Mouse (Mus musculus) thymus, adult 18-20 months (tissue): ENCODE measurements around the gene Scrt2.

Source experiments
- DNase-seq, 2 experiments: peaks; one replicate each; pipeline ENCODE4 v3.0.0; 2022; ENCODE audit warnings: mixed read lengths in 2 of 2

Gene Scrt2

GRCm38 (mm10) chr2:152082456-152083285, 1.3 kb downstream of the Scrt2 start:
- DNase-seq = no peak

- DNase-seq = no peak
These were observed 2.1 kb downstream of the Scrt2 start for GRCm38 (mm10) chr2:152083411-152083810.

DNA sequence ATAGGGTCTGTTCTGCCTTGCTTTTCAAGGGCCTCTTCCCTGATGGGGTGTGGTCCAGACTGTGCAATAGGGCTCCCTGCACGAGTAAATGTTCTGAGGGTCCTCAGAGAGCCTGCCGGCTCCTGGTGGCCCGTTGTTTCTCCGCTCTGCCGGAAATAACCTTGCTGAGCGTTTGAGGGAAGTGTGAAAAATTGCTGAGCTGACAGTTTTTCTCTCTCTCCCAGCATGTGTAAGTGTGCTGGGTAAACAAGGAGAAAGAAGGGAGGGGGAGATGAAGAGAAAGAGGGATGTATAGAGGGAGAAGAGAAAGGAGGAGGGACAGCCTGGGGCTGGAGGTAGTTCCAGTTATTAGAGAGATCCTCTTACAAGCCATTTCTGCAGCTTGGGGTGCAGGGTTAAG, 3.0 kb downstream of the Scrt2 start:
- no peak for DNase-seq

GRCm38 (mm10) chr2:152085414-152085813, 4.1 kb downstream of the Scrt2 start:
- no peak for DNase-seq

DNA sequence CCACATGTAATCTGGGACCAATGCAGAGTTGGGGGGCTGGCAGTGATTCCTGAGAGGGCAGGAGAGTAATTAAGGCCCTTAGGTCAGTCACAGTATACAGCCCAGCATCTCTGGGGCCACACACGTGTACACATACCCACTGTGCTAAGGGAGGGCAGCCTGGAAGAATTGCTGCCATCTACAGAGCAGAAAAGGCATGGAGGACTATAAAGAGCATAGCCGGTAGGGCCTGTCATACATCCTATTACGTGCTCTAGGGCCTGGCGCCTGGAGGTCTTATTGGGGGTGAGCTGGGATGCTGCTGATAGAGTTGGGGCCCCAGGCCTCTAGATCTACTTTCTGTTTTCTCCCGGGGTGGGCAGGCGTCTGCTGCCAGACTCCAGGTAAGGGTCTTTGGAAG, 5.1 kb downstream of the Scrt2 start:
- DNase-seq = no peak

DNA sequence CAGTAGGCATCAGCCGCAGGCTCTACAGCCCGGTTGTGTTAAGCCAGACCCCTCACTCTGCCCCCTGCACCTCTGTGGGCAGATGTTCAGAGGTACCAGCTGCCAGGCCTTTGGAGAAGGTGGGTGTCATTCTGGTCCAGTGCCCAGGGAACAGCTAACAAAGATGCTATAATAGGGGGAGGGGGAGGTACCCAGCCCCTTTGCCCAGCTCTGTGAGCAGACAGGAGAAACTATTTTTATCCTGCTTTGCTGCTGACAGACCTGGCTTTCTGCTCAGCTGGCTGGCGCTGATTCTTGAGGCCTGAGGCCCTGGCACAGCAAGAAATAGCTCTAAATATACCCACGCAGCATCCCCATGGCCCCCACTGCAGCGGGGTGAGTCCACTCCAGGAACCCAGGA, 5.8 kb downstream of the Scrt2 start:
- no peak for DNase-seq

DNA sequence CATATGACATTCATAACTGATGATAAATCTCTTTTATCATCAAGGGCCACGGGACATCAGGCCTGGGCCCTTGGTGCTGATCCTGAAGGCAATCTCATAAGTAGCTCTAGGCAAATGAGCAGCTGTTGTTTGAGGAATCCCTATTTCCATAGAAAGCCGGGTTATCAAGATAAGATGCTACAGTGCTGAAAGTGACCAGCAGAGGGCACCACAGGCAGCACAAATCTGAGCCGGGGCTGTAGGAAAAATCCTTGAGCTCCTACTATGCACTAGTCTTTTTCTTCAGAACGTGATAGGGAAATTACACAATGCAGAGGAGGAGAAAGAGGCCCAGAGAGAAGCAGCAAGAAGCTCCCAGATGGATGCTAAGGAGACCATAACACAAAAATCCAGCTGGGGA, 7.7 kb downstream of the Scrt2 start:
- no peak for DNase-seq

DNA sequence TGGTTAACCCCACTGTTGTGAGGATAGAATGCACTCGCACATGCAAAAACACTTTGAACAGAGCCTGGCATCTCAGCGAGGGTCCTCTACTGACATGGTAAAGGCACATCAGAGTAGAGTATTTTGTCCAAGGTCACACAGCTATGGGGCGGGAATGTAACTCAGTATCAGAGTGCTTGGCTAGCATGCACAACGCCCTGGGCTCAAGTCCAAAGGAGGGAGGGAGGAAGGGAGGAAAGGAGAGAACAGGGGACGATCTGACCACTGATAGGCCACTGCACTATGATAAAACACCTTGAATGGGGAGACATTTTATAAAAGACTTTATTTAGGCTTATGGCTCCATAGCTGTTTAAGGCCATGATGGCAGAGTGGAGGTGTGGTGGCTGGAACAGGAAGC, 8.3 kb downstream of the Scrt2 start:
- DNase-seq = no peak

DNA sequence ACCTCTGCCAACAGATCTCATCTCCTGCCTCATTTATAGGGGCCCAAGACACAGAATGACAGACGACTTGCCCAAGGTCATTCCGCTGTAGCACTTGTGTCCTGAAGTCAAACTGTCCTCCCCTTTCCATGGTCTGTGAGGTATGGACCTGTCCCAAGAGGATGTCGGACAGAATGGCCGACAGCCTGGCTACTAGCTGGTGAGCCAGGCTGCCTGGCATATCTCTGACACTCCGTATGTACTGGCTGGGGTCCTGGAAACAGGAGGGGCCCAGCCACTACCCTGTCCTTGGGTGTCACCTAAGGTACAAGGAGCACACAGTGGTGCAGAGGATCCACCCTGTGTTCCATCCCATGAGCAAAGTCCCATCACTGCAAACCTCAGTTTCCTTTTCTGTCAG, 9.2 kb downstream of the Scrt2 start:
- no peak for DNase-seq

DNA sequence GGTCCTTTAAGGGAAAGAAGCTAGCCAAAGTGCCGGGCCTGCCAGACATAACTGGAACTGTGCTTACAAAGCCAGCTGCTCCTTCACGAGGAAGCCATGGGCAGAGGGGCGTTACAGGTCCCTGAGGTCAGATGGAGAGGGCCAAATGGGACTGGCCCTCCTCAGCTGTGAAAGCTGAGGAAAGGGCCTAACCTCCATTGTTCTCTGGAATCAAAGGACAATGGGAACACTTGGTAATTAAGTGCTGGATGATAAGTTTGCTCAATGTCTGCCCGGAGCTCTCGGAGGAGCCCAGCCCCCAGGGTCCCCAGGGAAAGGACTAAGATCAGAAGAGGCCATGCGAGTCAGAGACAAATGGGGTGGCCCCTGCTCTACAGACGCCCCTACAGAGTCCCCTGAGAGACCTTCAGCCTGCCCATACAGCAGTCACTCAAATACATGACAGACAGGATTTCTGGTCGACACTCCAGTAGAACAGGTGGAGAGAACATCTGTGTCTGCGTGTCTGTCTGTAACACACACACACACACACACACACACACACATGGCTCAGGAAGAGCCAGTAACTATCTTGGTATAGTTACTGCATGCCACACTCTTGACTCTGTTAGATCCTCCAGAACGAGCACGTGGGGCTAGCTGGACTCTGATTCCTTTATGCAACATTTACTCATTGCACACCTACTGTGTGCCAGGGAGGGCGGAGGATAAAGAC, 10.2 kb downstream of the Scrt2 start:
- no peak for DNase-seq

- DNase-seq = no peak
These were observed 11.6 kb downstream of the Scrt2 start for GRCm38 (mm10) chr2:152092927-152093326.

DNA sequence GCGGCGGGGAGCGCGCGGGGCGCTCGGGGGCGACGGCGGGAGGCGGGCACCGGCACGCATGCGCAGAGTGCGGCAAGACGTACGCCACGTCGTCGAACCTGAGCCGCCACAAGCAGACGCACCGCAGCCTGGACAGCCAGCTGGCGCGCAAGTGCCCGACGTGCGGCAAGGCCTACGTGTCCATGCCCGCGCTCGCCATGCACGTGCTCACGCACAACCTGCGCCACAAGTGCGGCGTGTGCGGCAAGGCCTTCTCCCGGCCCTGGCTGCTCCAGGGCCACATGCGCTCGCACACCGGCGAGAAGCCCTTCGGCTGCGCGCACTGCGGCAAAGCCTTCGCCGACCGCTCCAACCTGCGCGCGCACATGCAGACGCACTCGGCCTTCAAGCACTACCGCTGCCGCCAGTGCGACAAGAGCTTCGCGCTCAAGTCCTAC, 12.0 kb downstream of the Scrt2 start:
- no peak for DNase-seq

DNA sequence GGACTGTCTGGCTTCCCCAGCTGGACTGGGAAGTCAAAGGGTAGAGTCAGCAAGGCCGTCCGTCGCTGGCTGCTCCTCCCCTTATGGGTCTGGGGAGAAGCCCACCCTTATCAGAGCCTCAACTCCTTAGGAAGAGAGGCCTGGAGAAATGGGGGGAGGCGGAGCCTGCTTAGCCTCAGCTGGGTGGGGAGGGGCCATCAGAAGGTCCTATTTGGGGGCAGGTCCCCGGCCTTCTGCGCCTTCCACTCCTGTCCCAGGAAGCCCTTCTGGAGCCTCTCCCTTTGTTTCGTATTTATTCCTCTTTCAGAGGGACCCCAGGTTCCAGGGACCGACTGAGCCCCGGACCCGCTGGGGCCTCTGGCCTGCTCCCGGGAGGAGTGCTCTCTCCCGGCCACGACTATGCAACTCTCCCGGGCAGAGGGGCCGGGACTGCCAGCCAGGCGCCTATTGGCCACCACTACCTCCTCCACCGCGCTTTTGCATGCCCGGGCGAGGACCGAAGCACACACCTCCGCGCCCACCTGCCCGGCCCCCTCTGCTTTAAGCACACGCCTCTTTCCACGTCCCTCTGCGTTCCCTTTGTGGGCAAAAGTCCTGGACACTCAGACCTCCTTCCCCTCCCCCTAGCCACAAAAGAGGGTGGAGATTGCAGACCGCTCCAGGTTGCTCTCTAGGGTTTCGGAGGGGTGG, 13.7 kb downstream of the Scrt2 start:
- no peak for DNase-seq

DNA sequence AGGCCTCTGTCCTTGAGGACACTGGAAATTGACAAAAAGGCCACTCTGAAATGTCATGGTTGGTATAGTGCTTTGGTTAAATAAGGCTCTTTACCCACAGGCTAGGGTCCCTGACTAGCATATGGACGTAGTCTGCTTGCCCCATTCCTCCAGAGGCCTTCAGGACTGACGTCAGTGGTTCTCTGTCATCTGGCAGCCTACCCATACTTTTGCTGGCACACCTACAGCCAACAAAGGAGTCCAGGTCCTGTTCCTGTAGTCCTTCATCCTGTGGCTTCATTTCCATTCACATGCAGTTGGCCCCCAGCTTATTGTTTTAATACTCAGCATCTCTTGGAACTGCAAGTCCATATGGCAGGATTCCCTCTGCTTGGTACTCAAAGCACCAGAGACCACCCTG, 15.6 kb downstream of the Scrt2 start:
- DNase-seq = no peak

DNA sequence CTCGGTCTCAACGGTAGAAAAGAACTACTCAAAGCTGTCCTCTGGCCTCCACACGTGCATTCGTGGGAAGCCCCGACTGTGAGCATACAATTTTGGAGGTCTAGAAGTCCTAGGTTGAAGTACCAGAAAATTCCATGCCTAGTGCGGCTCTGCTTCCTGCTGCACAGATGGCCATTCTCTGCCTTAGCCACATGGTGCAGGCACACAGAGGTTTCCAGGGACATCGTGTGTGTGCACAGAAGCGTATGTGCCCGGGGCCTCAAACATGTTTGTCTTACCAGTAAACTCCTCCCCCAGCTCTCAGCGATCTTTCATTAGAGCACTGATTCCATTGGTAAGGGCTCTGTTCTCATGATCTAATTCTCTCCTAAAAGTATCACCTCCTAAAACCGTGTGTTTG, 16.6 kb downstream of the Scrt2 start:
- DNase-seq = no peak

DNA sequence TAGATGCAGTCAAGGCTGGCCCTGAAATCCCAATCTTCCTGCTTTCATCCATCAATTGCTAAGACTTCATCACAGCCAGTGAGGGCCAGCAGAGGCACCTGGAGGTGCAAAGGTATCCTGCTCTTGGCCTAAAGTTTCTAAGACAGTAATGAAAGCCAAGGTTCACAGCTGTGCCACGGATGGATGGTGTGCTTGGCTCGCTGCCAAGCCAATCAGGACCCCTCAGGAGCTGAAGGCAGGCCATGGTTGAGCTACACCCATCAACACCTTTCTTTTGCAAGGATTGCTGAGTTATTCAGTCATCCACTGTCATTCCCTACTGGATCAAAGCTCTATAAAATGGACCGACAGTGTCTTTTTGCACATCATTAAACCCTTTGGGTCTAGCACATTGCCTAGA, 18.2 kb downstream of the Scrt2 start:
- no peak for DNase-seq

DNA sequence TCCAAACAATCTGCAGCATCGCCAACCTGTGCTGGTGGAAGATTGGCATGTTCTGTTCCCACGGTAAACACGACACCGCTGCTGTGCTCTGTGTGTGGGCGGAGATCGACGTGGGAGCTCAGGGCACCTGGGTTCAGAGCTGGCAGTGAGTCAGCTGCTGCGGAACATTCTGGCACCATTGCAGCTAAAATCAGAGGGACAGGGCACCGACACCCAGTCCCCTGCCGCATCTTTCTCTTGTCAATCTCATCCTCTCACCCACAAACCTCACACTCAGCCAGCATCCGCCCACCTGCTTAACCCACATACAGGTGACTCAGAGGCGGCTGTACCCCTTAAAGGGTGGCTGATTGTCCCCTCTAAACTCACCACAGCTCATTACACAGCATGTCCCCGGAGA, 20.4 kb downstream of the Scrt2 start:
- DNase-seq = no peak

- no peak for DNase-seq
These were observed 21.0 kb downstream of the Scrt2 start for GRCm38 (mm10) chr2:152102369-152102768.

DNA sequence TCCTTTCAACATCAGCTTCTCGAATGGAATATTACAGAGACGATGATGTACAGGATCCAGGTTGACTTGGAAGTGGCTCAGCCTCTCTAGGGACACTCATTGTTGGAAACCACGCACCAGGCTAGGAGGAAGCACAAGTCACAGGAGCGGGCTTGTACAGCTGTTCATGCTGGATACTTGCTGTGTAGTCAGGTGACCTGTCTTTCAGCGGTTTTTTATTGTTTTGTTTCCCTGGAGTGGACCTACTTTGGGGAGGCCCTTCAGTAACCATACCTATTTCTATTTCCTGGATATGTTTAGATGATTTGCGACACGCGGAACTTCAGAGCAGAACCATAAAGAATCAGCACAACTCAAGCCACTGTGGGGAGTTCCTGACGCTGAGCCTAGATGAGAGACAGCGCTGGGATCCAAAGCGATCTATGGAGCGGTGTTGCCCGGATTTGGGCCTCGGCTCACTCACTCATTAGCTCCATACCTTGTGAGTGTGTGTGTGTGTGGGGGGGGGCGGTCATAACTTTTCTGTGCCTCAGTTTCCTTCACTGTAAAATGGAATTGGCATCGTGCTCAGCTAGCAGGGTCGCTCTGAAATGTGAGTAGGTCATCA, 23.5 kb downstream of the Scrt2 start:
- DNase-seq = no peak

GRCm38 (mm10) chr2:152105318-152106224, 24.2 kb downstream of the Scrt2 start, which contains the start of gene Srxn1:
Srxn1 (plus strand) TSS chr2:152105516.
- DNase-seq = peak; percentile 16 to 32

DNA sequence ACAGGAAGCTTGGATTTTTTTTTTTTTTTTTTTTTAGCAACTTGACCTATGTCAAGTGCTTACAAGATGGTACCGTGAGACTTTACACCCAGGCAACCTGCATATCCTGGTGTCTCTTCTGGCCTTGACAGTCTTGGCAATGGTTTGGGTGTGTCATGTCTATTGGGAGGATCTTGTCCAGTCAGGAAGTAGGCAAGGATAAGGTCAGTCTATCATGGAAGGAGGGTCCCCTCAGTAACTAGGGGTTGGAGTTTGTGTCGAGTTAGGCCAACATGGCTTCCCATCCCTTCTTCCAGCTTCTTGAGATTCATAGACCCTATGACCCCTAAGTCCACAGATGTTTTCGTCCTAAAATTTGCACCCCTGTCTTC, 24.9 kb downstream of the Scrt2 start:
- no peak for DNase-seq

GRCm38 (mm10) chr2:152106597-152106996, 25.3 kb downstream of the Scrt2 start:
- no peak for DNase-seq
